In the genomic region with DNA sequence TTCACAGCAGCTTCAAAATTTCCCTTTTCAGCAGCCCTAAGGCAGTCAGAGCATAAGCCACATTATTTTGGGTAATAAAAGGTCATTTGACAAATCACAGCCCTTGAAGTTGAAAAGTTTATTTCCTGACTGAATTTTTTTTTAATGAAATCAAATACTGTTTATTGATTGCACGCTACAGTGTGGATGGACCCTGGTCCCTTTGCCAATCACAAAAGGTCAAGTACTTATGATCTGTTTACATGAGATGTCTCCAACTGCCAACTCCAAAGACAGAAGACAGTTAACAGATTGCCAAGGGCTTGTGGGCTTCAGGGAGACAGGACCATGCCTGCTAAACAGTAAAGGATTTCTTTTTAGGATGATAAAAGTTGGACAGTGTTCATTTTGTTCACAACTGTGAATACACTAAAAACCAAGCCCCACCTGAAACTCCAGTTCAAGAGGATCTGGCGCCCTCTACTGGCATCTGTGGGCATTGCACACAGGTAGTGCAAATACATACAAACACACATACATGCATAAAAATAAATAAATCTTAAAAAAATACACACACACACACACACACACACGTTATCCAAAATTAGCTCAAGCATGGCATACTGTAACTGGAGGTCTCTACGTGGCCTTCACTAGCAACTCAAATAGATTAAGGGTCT, we compare ENCODE assay signal across 7 mouse cellular contexts. TPM values are rescaled to one million over a fixed set of nuclear protein-coding genes. Genes with fewer than 3 reads are reported as not detected.
DNase-seq lines count a peak whose midpoint lies in the region.

No protein-coding gene starts in this region.

- peak; percentile 39 to 62 for DNase-seq in left cerebral cortex, postnatal 14 days (ENCODE audit: low spot score in 2 of 2)
- DNase-seq in left cerebral cortex, adult 8-10 months (ENCODE audit: low spot score in 2 of 2) = no peak
- peak; percentile 54 for DNase-seq in NIH3T3 (ENCODE audit: low read depth)
- DNase-seq in c-Kit-positive CD71-negative TER-119-negative erythroid progenitor cells, embryonic 14.5 days (ENCODE audit: low read depth) = peak; percentile 35
- DNase-seq in lung, postnatal 25 days (ENCODE audit: low spot score) = peak; percentile 10
- no peak for DNase-seq in urinary bladder, postnatal 10 days (ENCODE audit: low spot score)
- no peak for DNase-seq in yolk sac, embryonic 10.5 days (ENCODE audit: low spot score)

- intact Hi-C loops in left cerebral cortex, postnatal 14 days (cut with DNase I) = no loop called here

RNA-seq across cellular contexts. Expression of a gene that starts 7.8 kb away (rescaled TPM):
- 1 to 10 TPM; 6.2 to 6.7 TPM for total RNA-seq in left cerebral cortex, postnatal 14 days (2021)
- total RNA-seq in left cerebral cortex, adult 8-10 months (2022) = 1 to 10 TPM; 4.9 to 6.4 (median 5.3) TPM

RNA-seq across cellular contexts. Expression of a gene that starts 22.8 kb away (rescaled TPM):
- 10 to 100 TPM in 1 of 2 experiments, 1 to 10 TPM in 1; 8.7 to 10.1 TPM for total RNA-seq in left cerebral cortex, postnatal 14 days (2021)
- total RNA-seq in left cerebral cortex, adult 8-10 months (2022) = 10 to 100 TPM in 2 of 4 experiments, 1 to 10 TPM in 2; 8.6 to 10.2 (median 10.1) TPM

RNA-seq across cellular contexts. Expression of a gene that starts 34.1 kb away (rescaled TPM):
- 10 to 100 TPM; 11.0 to 12.6 TPM for total RNA-seq in left cerebral cortex, postnatal 14 days (2021)
- total RNA-seq in left cerebral cortex, adult 8-10 months (2022) = 10 to 100 TPM in 2 of 4 experiments, 1 to 10 TPM in 2; 9.5 to 10.6 (median 9.9) TPM

RNA-seq across cellular contexts. Expression of a gene that starts 38.1 kb away (rescaled TPM):
- 10 to 100 TPM; 71.1 to 72.5 TPM for total RNA-seq in left cerebral cortex, postnatal 14 days (2021)
- total RNA-seq in left cerebral cortex, adult 8-10 months (2022) = 10 to 100 TPM; 59.5 to 65.9 (median 63.6) TPM

Comparison
In these comparisons a context has a peak if more than half of its experiments do, and no peak if none do; other contexts are left out.
1. DNase-seq: peak in left cerebral cortex, postnatal 14 days (2 of 2), NIH3T3 (single experiment), c-Kit-positive CD71-negative TER-119-negative erythroid progenitor cells, embryonic 14.5 days (single experiment) and lung, postnatal 25 days (single experiment); none in left cerebral cortex, adult 8-10 months (0 of 2), urinary bladder, postnatal 10 days (single experiment) and yolk sac, embryonic 10.5 days (single experiment).